Mouse (Mus musculus): ENCODE results near the gene Fbxl18. TPM values are rescaled to one million over a fixed set of nuclear protein-coding genes. Genes with fewer than 3 reads are reported as not detected.
A peak's percentile ranks its signal among the peaks of the same experiment; 100 is the strongest.

The Fbxl18 gene
- polyA plus RNA-seq, 1 experiment from 2014 or later, result 13.0 TPM

GRCm38 (mm10) chr5:142880806-142881516 lies 14.3 kb downstream of the Fbxl18 start:
- WGBS, result 53% methylated on average over 13 of the region's 13 CpGs
- ATAC-seq (ENCODE audit: insufficient number of reproducible peaks, insufficient read depth, low FRiP score, low TSS enrichment, low read depth), result no peak
- H3K4me2 ChIP-seq, result no peak overlapping the region
- 0 out of 2 replicates have a peak overlapping the region, but pooled peaks have one; percentile 34 for H3K9ac ChIP-seq (replicated peaks)
- H3K27ac ChIP-seq, result 0 out of 2 replicates have a peak overlapping the region, but pooled peaks have one; percentile 37
- H3K9me3 ChIP-seq, result no peaks in the 10 kb centered on the region
- H3K36me3 ChIP-seq, result peaks cover 71% of the 10 kb centered on the region
- H3K27me3 ChIP-seq, result no peaks in the 10 kb centered on the region
- H3K4me3 ChIP-seq (replicated peaks), result no peak overlapping the region
- peaks cover 3% of the 10 kb centered on the region; the same call in 1 of the 2 replicates for H3K4me1 ChIP-seq (replicated peaks)

GRCm38 (mm10) chr5:142880246-142880645 lies 15.0 kb downstream of the Fbxl18 start:
- Histone ChIP-seq H3K9ac (replicated peaks) (no peak overlapping the region), H3K27ac (no peak overlapping the region), H3K4me2 (no peak overlapping the region), H3K9me3 (no peaks in the 10 kb centered on the region), H3K27me3 (no peaks in the 10 kb centered on the region), H3K36me3 (peaks cover 71% of the 10 kb centered on the region), H3K4me1 (replicated peaks) (peaks cover 3% of the 10 kb centered on the region; the same call in 1 of the 2 replicates), H3K4me3 (replicated peaks) (no peak overlapping the region)
- WGBS, result 78% methylated on average over 6 of the region's 6 CpGs
- no peak for ATAC-seq (ENCODE audit: insufficient number of reproducible peaks, insufficient read depth, low FRiP score, low TSS enrichment, low read depth)

GRCm38 (mm10) chr5:142879318-142880175 lies 15.7 kb downstream of the Fbxl18 start:
- ATAC-seq (ENCODE audit: insufficient number of reproducible peaks, insufficient read depth, low FRiP score, low TSS enrichment, low read depth), result no peak; the same call in 1 of the 2 replicates
- no peaks in the 10 kb centered on the region for H3K27me3 ChIP-seq
- 70% methylated on average over 8 of the region's 8 CpGs for WGBS

GRCm38 (mm10) chr5:142878570-142878969 lies 16.7 kb downstream of the Fbxl18 start:
- no peaks in the 10 kb centered on the region for H3K27me3 ChIP-seq
- H3K9ac ChIP-seq (replicated peaks), result no peak overlapping the region
- H3K4me1 ChIP-seq (replicated peaks), result peaks cover 3% of the 10 kb centered on the region; the same call in 1 of the 2 replicates
- H3K9me3 ChIP-seq, result no peaks in the 10 kb centered on the region
- H3K4me3 ChIP-seq (replicated peaks), result no peak overlapping the region
- no peak for ATAC-seq (ENCODE audit: insufficient number of reproducible peaks, insufficient read depth, low FRiP score, low TSS enrichment, low read depth)
- H3K4me2 ChIP-seq, result no peak overlapping the region
- WGBS, result 83% methylated on average over 15 of the region's 15 CpGs
- H3K36me3 ChIP-seq, result peaks cover 72% of the 10 kb centered on the region
- H3K27ac ChIP-seq, result no peak overlapping the region

More at GRCm38 (mm10) chr5:142879318-142880175, 15.7 kb downstream of the Fbxl18 start:
- H3K27ac ChIP-seq, result no peak overlapping the region
- H3K4me2 ChIP-seq, result no peak overlapping the region
- peaks cover 71% of the 10 kb centered on the region for H3K36me3 ChIP-seq
- no peak overlapping the region for H3K4me3 ChIP-seq (replicated peaks)
- H3K4me1 ChIP-seq (replicated peaks), result peaks cover 3% of the 10 kb centered on the region; the same call in 1 of the 2 replicates
- no peaks in the 10 kb centered on the region for H3K9me3 ChIP-seq
- no peak overlapping the region for H3K9ac ChIP-seq (replicated peaks)

- Histone ChIP-seq H3K27ac (0 out of 2 replicates have a peak overlapping the region, but pooled peaks have one; percentile 24), H3K4me2 (no peak overlapping the region), H3K9me3 (no peaks in the 10 kb centered on the region), H3K4me1 (replicated peaks) (peaks cover 3% of the 10 kb centered on the region; the same call in 1 of the 2 replicates), H3K4me3 (replicated peaks) (no peak overlapping the region), H3K9ac (replicated peaks) (no peak overlapping the region), H3K27me3 (no peaks in the 10 kb centered on the region), H3K36me3 (peaks cover 70% of the 10 kb centered on the region)
- 30% methylated on average over 11 of the region's 11 CpGs for WGBS
- peak; percentile 41; the same call in 1 of the 2 replicates for ATAC-seq (ENCODE audit: insufficient number of reproducible peaks, insufficient read depth, low FRiP score, low TSS enrichment, low read depth)
Measured at GRCm38 (mm10) chr5:142877337-142878280, 17.6 kb downstream of the Fbxl18 start.

GRCm38 (mm10) chr5:142876896-142877295 lies 18.3 kb downstream of the Fbxl18 start:
- Histone ChIP-seq H3K9ac (replicated peaks) (no peak overlapping the region), H3K27me3 (no peaks in the 10 kb centered on the region), H3K9me3 (no peaks in the 10 kb centered on the region), H3K36me3 (peaks cover 72% of the 10 kb centered on the region), H3K4me3 (replicated peaks) (no peak overlapping the region), H3K4me2 (no peak overlapping the region), H3K27ac (no peak overlapping the region), H3K4me1 (replicated peaks) (peaks cover 8% of the 10 kb centered on the region; the same call in 1 of the 2 replicates)
- no peak for ATAC-seq (ENCODE audit: insufficient number of reproducible peaks, insufficient read depth, low FRiP score, low TSS enrichment, low read depth)
- WGBS, result 94% methylated on average over 5 of the region's 5 CpGs

- Histone ChIP-seq H3K9ac (replicated peaks) (no peak overlapping the region), H3K9me3 (no peaks in the 10 kb centered on the region), H3K27ac (no peak overlapping the region), H3K4me1 (replicated peaks) (peaks cover 10% of the 10 kb centered on the region), H3K4me2 (no peak overlapping the region), H3K27me3 (no peaks in the 10 kb centered on the region), H3K4me3 (replicated peaks) (no peak overlapping the region), H3K36me3 (peaks cover 83% of the 10 kb centered on the region)
- 90% methylated on average over 10 of the region's 10 CpGs for WGBS
- ATAC-seq (ENCODE audit: insufficient number of reproducible peaks, insufficient read depth, low FRiP score, low TSS enrichment, low read depth), result no peak
Measured at GRCm38 (mm10) chr5:142875513-142875905, 19.7 kb downstream of the Fbxl18 start.

GRCm38 (mm10) chr5:142874791-142875512 lies 20.3 kb downstream of the Fbxl18 start:
- Histone ChIP-seq H3K9ac (replicated peaks) (no peak overlapping the region), H3K4me1 (replicated peaks) (peaks cover 12% of the 10 kb centered on the region)
- ATAC-seq (ENCODE audit: insufficient number of reproducible peaks, insufficient read depth, low FRiP score, low TSS enrichment, low read depth), result no peak

GRCm38 (mm10) chr5:142873718-142874117 lies 21.5 kb downstream of the Fbxl18 start:
- Histone ChIP-seq H3K4me1 (replicated peaks) (peaks cover 23% of the 10 kb centered on the region), H3K4me2 (no peak overlapping the region), H3K4me3 (replicated peaks) (no peak overlapping the region), H3K9ac (replicated peaks) (no peak overlapping the region), H3K9me3 (no peaks in the 10 kb centered on the region), H3K27ac (no peak overlapping the region), H3K36me3 (peaks cover 79% of the 10 kb centered on the region), H3K27me3 (no peaks in the 10 kb centered on the region)
- WGBS, result 94% methylated on average over 7 of the region's 7 CpGs
- no peak for ATAC-seq (ENCODE audit: insufficient number of reproducible peaks, insufficient read depth, low FRiP score, low TSS enrichment, low read depth)

More at GRCm38 (mm10) chr5:142874791-142875512, 20.3 kb downstream of the Fbxl18 start:
- Histone ChIP-seq H3K27me3 (no peaks in the 10 kb centered on the region), H3K27ac (no peak overlapping the region), H3K4me3 (replicated peaks) (no peak overlapping the region), H3K36me3 (peaks cover 81% of the 10 kb centered on the region), H3K9me3 (no peaks in the 10 kb centered on the region), H3K4me2 (no peak overlapping the region)
- 89% methylated on average over 13 of the region's 13 CpGs for WGBS

GRCm38 (mm10) chr5:142871765-142872164 lies 23.5 kb downstream of the Fbxl18 start:
- no peak overlapping the region for H3K9ac ChIP-seq (replicated peaks)
- peaks cover 20% of the 10 kb centered on the region for H3K4me1 ChIP-seq (replicated peaks)
- H3K4me2 ChIP-seq, result no peak overlapping the region
- H3K27me3 ChIP-seq, result no peaks in the 10 kb centered on the region
- no peaks in the 10 kb centered on the region for H3K9me3 ChIP-seq
- H3K36me3 ChIP-seq, result peaks cover 76% of the 10 kb centered on the region
- H3K27ac ChIP-seq, result 0 out of 2 replicates have a peak overlapping the region, but pooled peaks have one; percentile 24
- no peak for ATAC-seq (ENCODE audit: insufficient number of reproducible peaks, insufficient read depth, low FRiP score, low TSS enrichment, low read depth)
- WGBS, result 74% methylated on average over 12 of the region's 12 CpGs
- no peak overlapping the region for H3K4me3 ChIP-seq (replicated peaks)
